Comparison of ENCODE assay signal across 7 mouse cellular contexts in the genomic region with DNA sequence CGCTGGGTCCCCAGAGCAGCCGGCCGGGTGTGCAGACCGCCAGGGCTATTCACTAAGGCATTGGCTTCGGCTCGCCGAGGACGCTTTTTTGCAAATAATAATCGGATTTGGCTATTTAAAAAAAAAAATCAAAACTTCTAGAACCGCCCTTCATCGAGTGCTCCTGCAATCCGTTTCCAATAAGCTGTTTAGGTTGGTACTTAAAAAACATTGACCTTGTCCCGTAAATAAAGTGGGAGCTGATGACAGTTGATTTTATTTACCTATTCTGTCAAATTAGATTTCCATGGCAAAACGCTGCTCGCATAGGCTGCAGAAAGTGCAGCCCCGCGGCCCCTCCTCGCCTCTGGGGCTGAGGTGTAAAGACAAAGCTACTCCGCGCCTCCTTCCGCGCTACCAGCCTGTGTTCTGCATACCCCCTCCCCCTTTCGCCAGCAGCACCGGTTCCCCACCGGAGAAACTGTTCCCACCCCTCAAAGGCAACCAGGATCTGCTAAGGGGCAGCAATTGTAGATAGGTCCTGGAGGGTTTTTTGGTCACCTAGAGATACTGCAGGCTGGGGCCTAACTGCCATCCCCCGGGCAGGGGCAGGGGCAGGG.
DNase-seq lines count a peak whose midpoint lies in the region; ATAC-seq and TF ChIP-seq lines count a peak whose summit lies in the region.

No protein-coding gene starts in this region.

- WGBS in hindbrain, embryonic 11.5 days, result 2% methylated on average over 26 of the region's 26 CpGs
- WGBS in midbrain, embryonic 10.5 days, result under 1% methylated on average over 26 of the region's 26 CpGs

- DNase-seq in ES-CJ7 (ENCODE audit: low read depth, low spot score), result peak; percentile 41
- peak; percentile 40 for DNase-seq in brain, embryonic 14.5 days (ENCODE audit: low read depth)
- peak; percentile 55 for DNase-seq in hindbrain, embryonic 11.5 days (ENCODE audit: low spot score)
- DNase-seq in midbrain, embryonic 10.5 days (ENCODE audit: low spot score), result peak; percentile 37
- no peak for DNase-seq in ovary, postnatal 14 days (ENCODE audit: low spot score)
- no peak for DNase-seq in c-Kit-positive CD71-positive TER-119-positive erythroid progenitor cells, embryonic 14.5 days (ENCODE audit: low spot score)

- no peaks in the 10 kb centered on the region for H3K36me3 ChIP-seq in hindbrain, embryonic 11.5 days (ENCODE audit: control insufficient read depth, insufficient read depth, low read length)
- no peaks in the 10 kb centered on the region for H3K36me3 ChIP-seq in midbrain, embryonic 10.5 days

- H3K27me3 ChIP-seq in hindbrain, embryonic 11.5 days (ENCODE audit: control insufficient read depth, insufficient read depth, low read length), result peaks cover 73% of the 10 kb centered on the region
- H3K27me3 ChIP-seq in midbrain, embryonic 10.5 days (ENCODE audit: low read depth, poor library complexity, severe bottlenecking), result peaks cover 100% of the 10 kb centered on the region

- H3K27ac ChIP-seq in hindbrain, embryonic 11.5 days (ENCODE audit: low read depth, low read length), result peak overlapping the region; percentile 47; the same call in 1 of the 2 replicates
- no peak overlapping the region for H3K27ac ChIP-seq in midbrain, embryonic 10.5 days (replicated peaks)

- no peak overlapping the region for H3K4me3 ChIP-seq in hindbrain, embryonic 11.5 days (ENCODE audit: low read depth, low read length)
- peak overlapping the region; percentile 40 for H3K4me3 ChIP-seq in midbrain, embryonic 10.5 days

- peak overlapping the region; percentile 22; the same call in 1 of the 2 replicates for H3K4me2 ChIP-seq in hindbrain, embryonic 11.5 days (replicated peaks; ENCODE audit: low read depth, low read length)

- no peak for ATAC-seq in hindbrain, embryonic 11.5 days (ENCODE audit: low FRiP score)
- no peak for ATAC-seq in CD4-positive, CD25-positive, alpha-beta regulatory T cell, adult 4 months

- TF ChIP-seq POLR2A in brain, embryonic 14.5 days (IDR thresholded peaks at IDR 0.05; ENCODE audit: borderline replicate concordance, extremely low read depth, insufficient read depth, insufficient read length, poor library complexity, severe bottlenecking), result no peak

- H3K9me3 ChIP-seq in hindbrain, embryonic 11.5 days (ENCODE audit: control insufficient read depth, low read length), result no peaks in the 10 kb centered on the region
- H3K9me3 ChIP-seq in midbrain, embryonic 10.5 days (replicated peaks), result no peaks in the 10 kb centered on the region

- H3K4me1 ChIP-seq in hindbrain, embryonic 11.5 days (replicated peaks; ENCODE audit: control insufficient read depth, insufficient read depth, low read length), result peaks cover 2% of the 10 kb centered on the region; the same call in 1 of the 2 replicates
- peaks cover 42% of the 10 kb centered on the region for H3K4me1 ChIP-seq in midbrain, embryonic 10.5 days

- H3K9ac ChIP-seq in hindbrain, embryonic 11.5 days (ENCODE audit: low read depth, low read length), result no peak overlapping the region

- TF ChIP-seq CTCF in brain, embryonic 14.5 days (IDR thresholded peaks at IDR 0.05; ENCODE audit: borderline replicate concordance, extremely low read depth, insufficient read depth, insufficient read length), result no peak

Comparison
In these comparisons a context has a peak if more than half of its experiments do, and no peak if none do; other contexts are left out.
1. DNase-seq: peak in ES-CJ7 (single experiment), brain, embryonic 14.5 days (single experiment), hindbrain, embryonic 11.5 days (single experiment) and midbrain, embryonic 10.5 days (single experiment); none in ovary, postnatal 14 days (single experiment) and c-Kit-positive CD71-positive TER-119-positive erythroid progenitor cells, embryonic 14.5 days (single experiment).